Mouse (Mus musculus): Measurements from ENCODE around the gene Cldn3. TPM values are rescaled to one million over a fixed set of nuclear protein-coding genes. Genes with fewer than 3 reads are reported as not detected.

The Cldn3 gene
- polyA plus RNA-seq, 1 experiment from 2014 or later, result 27.8 TPM

DNA sequence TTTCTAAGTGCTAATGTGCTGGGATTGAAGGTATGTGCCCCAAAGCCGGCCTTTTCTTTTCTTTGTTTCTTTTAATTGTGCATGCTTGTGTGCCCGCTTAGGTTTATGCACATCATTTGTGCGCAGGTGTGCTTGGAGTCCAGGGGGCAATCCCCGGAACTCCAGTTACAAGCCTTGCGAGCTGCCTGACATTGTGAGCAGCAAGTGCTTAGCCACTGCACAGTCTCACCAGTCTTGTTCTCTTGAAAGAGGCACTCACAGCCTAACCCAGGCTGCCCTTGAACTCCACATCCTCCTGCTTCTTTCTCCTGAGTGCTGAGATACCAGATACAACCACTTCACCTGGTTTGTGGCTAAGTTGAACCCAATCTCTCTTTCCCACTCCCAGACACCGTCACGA, 12.5 kb upstream of the Cldn3 start:
- Histone ChIP-seq H3K27me3 (replicated peaks; ENCODE audit: control insufficient read depth, insufficient read depth, low read length) (no peaks in the 10 kb centered on the region), H3K36me3 (ENCODE audit: control insufficient read depth, insufficient read depth, low read length) (no peaks in the 10 kb centered on the region), H3K9me3 (ENCODE audit: control insufficient read depth, low read length) (no peaks in the 10 kb centered on the region), H3K9ac (ENCODE audit: low read depth, low read length) (no peak overlapping the region), H3K27ac (replicated peaks; ENCODE audit: low read depth, low read length) (no peak overlapping the region), H3K4me3 (ENCODE audit: low read depth, low read length) (no peak overlapping the region), H3K4me1 (ENCODE audit: control insufficient read depth, insufficient read depth, low read length) (no peaks in the 10 kb centered on the region), H3K4me2 (ENCODE audit: low read depth, low read length) (no peak overlapping the region)
- ATAC-seq (ENCODE audit: low read depth) (no peak), DNase-seq (ENCODE audit: low spot score) (no peak)
- WGBS, result 86% methylated on average over 7 of the region's 7 CpGs

DNA sequence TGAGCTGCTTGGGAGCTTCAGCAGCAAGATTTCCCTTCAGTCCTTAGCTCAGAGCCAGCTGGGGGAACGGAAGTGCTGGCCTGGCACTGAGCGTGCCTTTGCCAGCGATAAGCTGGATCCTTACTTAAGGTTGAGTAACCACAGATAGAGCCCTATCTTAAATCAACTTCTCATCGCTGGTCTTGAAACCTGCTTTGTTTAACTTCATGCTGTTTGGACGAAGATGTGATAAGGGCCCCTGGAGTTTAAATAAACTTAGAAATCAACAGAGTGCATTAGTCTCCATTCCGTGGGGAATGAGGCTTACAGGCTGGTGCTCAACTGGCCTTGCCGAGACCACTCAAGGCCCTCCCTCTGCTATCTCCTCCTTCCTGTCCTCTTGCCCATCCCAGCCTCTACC, 11.7 kb upstream of the Cldn3 start:
- DNase-seq (ENCODE audit: low spot score) (no peak), ATAC-seq (ENCODE audit: low read depth) (no peak)
- WGBS, result 68% methylated on average over 7 of the region's 7 CpGs
- Histone ChIP-seq H3K4me2 (ENCODE audit: low read depth, low read length) (no peak overlapping the region), H3K27me3 (replicated peaks; ENCODE audit: control insufficient read depth, insufficient read depth, low read length) (no peaks in the 10 kb centered on the region), H3K4me1 (ENCODE audit: control insufficient read depth, insufficient read depth, low read length) (no peaks in the 10 kb centered on the region), H3K27ac (replicated peaks; ENCODE audit: low read depth, low read length) (no peak overlapping the region), H3K4me3 (ENCODE audit: low read depth, low read length) (no peak overlapping the region), H3K36me3 (ENCODE audit: control insufficient read depth, insufficient read depth, low read length) (no peaks in the 10 kb centered on the region), H3K9me3 (ENCODE audit: control insufficient read depth, low read length) (no peaks in the 10 kb centered on the region), H3K9ac (ENCODE audit: low read depth, low read length) (no peak overlapping the region)

DNA sequence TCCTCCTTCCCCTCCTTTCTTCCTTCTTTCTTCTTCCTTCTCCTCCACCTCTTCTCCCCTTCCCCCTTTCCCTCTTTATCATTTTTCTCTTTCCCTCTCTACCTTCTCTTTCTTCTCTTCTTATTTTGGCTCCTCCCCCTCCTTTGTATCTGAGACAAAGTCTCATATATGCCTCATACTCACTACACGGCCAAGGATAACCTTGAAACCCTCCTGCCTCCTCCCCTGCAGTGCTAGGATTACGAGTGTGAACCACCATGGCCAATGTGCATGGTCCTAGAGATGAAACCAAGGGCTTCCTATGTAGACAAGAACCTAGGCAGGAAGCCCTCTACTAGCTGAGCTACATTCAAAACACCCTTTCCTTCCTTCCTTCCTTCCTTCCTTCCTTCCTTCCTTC, 11.1 kb upstream of the Cldn3 start:
- Histone ChIP-seq H3K4me2 (ENCODE audit: low read depth, low read length) (no peak overlapping the region), H3K9me3 (ENCODE audit: control insufficient read depth, low read length) (no peaks in the 10 kb centered on the region), H3K27ac (replicated peaks; ENCODE audit: low read depth, low read length) (no peak overlapping the region), H3K9ac (ENCODE audit: low read depth, low read length) (no peak overlapping the region), H3K4me3 (ENCODE audit: low read depth, low read length) (no peak overlapping the region), H3K4me1 (ENCODE audit: control insufficient read depth, insufficient read depth, low read length) (no peaks in the 10 kb centered on the region), H3K27me3 (replicated peaks; ENCODE audit: control insufficient read depth, insufficient read depth, low read length) (no peaks in the 10 kb centered on the region), H3K36me3 (ENCODE audit: control insufficient read depth, insufficient read depth, low read length) (no peaks in the 10 kb centered on the region)
- no peak for ATAC-seq (ENCODE audit: low read depth)
- DNase-seq (ENCODE audit: low spot score), result no peak
- 59% methylated on average over 2 of the region's 2 CpGs for WGBS

DNA sequence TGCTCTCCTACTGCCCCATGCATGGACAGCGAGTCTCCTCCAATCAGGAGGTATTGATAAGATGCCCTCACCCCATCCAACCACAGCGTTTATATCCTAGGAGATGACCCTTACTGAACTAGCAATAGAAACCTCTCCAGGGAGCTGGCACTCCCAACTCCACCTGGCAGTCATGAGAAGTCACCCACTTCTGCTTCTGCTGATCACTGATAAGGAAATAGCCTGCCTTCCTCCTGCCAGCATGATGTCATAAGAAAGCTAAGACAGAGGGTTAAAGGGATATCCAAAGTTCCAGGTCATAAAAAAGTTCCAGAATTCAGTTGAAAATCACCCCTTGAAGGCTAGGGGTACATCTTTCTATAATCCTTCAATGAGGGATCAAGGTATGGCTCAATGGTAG, 9.8 kb upstream of the Cldn3 start:
- no peak overlapping the region for H3K9ac ChIP-seq (ENCODE audit: low read depth, low read length)
- H3K36me3 ChIP-seq (ENCODE audit: control insufficient read depth, insufficient read depth, low read length), result no peaks in the 10 kb centered on the region
- H3K4me2 ChIP-seq (ENCODE audit: low read depth, low read length), result no peak overlapping the region
- no peak overlapping the region for H3K4me3 ChIP-seq (ENCODE audit: low read depth, low read length)
- 84% methylated on average over 2 of the region's 2 CpGs for WGBS
- no peak for ATAC-seq (ENCODE audit: low read depth)
- no peaks in the 10 kb centered on the region for H3K4me1 ChIP-seq (ENCODE audit: control insufficient read depth, insufficient read depth, low read length)
- DNase-seq (ENCODE audit: low spot score), result no peak
- no peaks in the 10 kb centered on the region for H3K27me3 ChIP-seq (replicated peaks; ENCODE audit: control insufficient read depth, insufficient read depth, low read length)
- no peak overlapping the region for H3K27ac ChIP-seq (replicated peaks; ENCODE audit: low read depth, low read length)
- H3K9me3 ChIP-seq (ENCODE audit: control insufficient read depth, low read length), result no peaks in the 10 kb centered on the region

DNA sequence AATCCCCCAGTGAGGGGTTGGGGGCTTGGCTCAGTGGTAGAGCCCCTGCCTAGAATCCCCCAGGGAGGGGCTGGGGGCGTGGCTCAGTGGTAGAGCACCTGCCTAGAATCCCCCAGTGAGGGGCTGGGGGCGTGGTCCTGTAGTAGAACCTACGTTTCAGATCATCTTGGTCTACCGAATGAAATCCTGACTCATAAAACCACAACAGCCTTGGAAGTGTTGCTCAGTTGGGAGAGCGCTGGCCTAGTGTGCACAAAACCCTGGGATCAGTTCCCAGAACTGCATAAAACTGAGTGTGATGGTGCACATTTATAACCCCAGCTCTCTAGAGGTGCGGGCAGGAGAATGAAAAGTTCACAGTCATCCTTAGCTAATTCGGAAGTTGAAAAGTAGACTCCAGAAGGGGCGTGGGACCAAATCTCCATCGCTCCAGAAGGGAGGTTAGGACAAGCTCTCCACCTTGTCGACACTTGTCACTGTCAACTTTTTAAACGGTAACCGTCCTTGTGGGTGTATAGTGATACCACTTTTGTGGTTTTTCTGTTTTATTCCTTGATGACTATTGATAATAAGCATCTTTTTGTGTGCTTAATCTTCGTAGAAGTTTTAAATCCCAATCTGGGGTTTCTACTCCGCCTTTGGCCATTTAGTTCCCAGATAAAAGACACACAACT, 9.3 kb upstream of the Cldn3 start:
- H3K4me3 ChIP-seq (ENCODE audit: low read depth, low read length), result no peak overlapping the region
- no peaks in the 10 kb centered on the region for H3K9me3 ChIP-seq (ENCODE audit: control insufficient read depth, low read length)
- H3K27ac ChIP-seq (replicated peaks; ENCODE audit: low read depth, low read length), result no peak overlapping the region
- WGBS, result 84% methylated on average over 14 of the region's 14 CpGs
- H3K4me2 ChIP-seq (ENCODE audit: low read depth, low read length), result no peak overlapping the region
- no peak overlapping the region for H3K9ac ChIP-seq (ENCODE audit: low read depth, low read length)
- no peak for ATAC-seq (ENCODE audit: low read depth)
- no peaks in the 10 kb centered on the region for H3K27me3 ChIP-seq (replicated peaks; ENCODE audit: control insufficient read depth, insufficient read depth, low read length)
- no peaks in the 10 kb centered on the region for H3K36me3 ChIP-seq (ENCODE audit: control insufficient read depth, insufficient read depth, low read length)
- no peaks in the 10 kb centered on the region for H3K4me1 ChIP-seq (ENCODE audit: control insufficient read depth, insufficient read depth, low read length)
- DNase-seq (ENCODE audit: low spot score), result no peak

DNA sequence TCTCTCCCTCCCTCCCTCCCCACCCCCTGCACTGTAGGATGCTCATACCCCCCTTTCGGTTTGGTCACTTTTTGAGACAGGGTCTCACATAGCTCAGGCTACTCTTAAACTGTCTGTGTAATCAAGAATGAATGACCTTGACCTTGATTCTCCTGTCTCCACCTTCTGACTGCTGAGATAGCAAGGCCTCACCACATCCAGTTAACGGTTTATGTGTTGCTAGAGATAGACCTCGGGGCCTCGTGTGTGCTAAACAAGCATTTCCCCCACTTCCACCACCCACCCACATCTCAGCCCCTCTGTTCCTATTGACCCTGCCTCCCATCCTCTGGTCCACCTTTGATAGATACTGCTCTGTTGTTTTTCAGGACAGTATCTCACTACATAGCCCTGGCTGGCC, 8.2 kb upstream of the Cldn3 start:
- Histone ChIP-seq H3K4me3 (ENCODE audit: low read depth, low read length) (no peak overlapping the region), H3K36me3 (ENCODE audit: control insufficient read depth, insufficient read depth, low read length) (no peaks in the 10 kb centered on the region), H3K27ac (replicated peaks; ENCODE audit: low read depth, low read length) (no peak overlapping the region), H3K27me3 (replicated peaks; ENCODE audit: control insufficient read depth, insufficient read depth, low read length) (no peaks in the 10 kb centered on the region), H3K4me1 (ENCODE audit: control insufficient read depth, insufficient read depth, low read length) (no peaks in the 10 kb centered on the region), H3K4me2 (ENCODE audit: low read depth, low read length) (no peak overlapping the region), H3K9ac (ENCODE audit: low read depth, low read length) (no peak overlapping the region), H3K9me3 (ENCODE audit: control insufficient read depth, low read length) (no peaks in the 10 kb centered on the region)
- ATAC-seq (ENCODE audit: low read depth) (no peak), DNase-seq (ENCODE audit: low spot score) (no peak)
- 81% methylated on average over 4 of the region's 4 CpGs for WGBS

DNA sequence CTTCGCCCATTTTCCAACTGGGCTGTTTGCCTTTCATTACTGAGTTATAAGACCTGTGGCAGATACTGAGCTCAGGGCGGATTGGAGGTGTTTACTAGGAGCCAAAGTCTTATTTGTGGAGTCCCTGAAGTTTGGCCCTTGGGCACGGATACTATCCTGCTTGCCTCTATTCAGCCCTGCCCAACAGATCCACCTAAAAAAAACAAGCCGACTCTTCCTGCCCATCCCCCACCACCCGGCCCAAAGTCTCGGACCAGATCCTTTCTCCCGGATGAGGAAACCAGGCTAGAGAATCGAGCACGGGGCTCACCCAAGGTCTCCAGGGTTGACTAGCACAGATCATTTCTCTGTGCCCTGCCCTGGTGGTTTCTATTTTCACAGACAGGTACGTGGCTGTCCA, 4.9 kb upstream of the Cldn3 start:
- WGBS, result 59% methylated on average over 10 of the region's 10 CpGs
- H3K27ac ChIP-seq (replicated peaks; ENCODE audit: low read depth, low read length), result no peak overlapping the region
- no peak overlapping the region for H3K4me3 ChIP-seq (ENCODE audit: low read depth, low read length)
- peaks cover 28% of the 10 kb centered on the region for H3K27me3 ChIP-seq (replicated peaks; ENCODE audit: control insufficient read depth, insufficient read depth, low read length)
- H3K9me3 ChIP-seq (ENCODE audit: control insufficient read depth, low read length), result no peaks in the 10 kb centered on the region
- DNase-seq (ENCODE audit: low spot score) (no peak), ATAC-seq (ENCODE audit: low read depth) (no peak)
- H3K4me2 ChIP-seq (ENCODE audit: low read depth, low read length), result no peak overlapping the region
- no peaks in the 10 kb centered on the region for H3K36me3 ChIP-seq (ENCODE audit: control insufficient read depth, insufficient read depth, low read length)
- no peak overlapping the region for H3K9ac ChIP-seq (ENCODE audit: low read depth, low read length)
- no peaks in the 10 kb centered on the region for H3K4me1 ChIP-seq (ENCODE audit: control insufficient read depth, insufficient read depth, low read length)

DNA sequence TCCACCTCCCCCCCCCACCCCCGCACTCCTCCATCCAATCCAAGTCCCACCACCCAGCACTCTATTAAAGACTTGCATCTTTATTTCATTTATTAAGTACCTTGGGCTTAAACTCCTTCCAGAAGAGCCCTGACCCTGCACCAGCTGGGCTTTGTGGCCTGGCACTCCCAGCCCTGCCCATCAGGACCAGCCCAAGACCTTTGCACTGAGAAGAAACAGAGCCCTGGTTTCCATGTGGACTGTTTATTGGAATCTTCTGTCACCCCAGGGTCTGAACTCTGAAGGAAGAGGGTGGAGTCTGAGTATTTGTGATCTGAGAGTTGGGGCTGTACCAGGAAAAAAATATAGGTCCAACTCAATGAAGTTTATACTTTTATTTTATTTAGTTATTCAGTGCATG, 2.9 kb upstream of the Cldn3 start:
- H3K9me3 ChIP-seq (ENCODE audit: control insufficient read depth, low read length), result no peaks in the 10 kb centered on the region

DNA sequence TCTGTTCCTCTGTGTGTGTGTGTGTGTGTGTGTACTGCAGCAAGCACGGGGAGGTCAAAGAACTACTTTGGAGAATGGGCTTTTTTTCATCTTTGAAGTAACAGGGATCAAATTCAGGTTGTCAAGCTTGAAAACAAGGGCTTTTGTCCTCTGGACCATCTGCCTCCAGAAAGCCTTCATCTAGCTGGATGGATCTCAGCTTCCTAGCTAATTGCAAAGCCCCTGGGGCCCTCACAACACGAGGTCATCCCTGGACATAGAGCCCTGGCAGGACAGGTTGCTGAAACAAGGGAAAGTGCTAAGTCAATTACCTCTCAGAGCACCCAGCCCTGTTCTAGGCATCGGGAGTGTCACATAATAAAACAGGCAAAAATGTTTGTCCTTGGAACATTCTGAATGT, 2.2 kb upstream of the Cldn3 start:
- WGBS, result 7% methylated on average over 3 of the region's 3 CpGs
- no peak overlapping the region for H3K27ac ChIP-seq (replicated peaks; ENCODE audit: low read depth, low read length)
- no peaks in the 10 kb centered on the region for H3K9me3 ChIP-seq (ENCODE audit: control insufficient read depth, low read length)
- DNase-seq (ENCODE audit: low spot score) (no peak), ATAC-seq (ENCODE audit: low read depth) (no peak)
- no peak overlapping the region for H3K9ac ChIP-seq (ENCODE audit: low read depth, low read length)
- peaks cover 53% of the 10 kb centered on the region for H3K27me3 ChIP-seq (replicated peaks; ENCODE audit: control insufficient read depth, insufficient read depth, low read length)
- no peak overlapping the region for H3K4me3 ChIP-seq (ENCODE audit: low read depth, low read length)
- H3K4me2 ChIP-seq (ENCODE audit: low read depth, low read length), result no peak overlapping the region
- H3K4me1 ChIP-seq (ENCODE audit: control insufficient read depth, insufficient read depth, low read length), result 0 out of 2 replicates have a peak, but pooled peaks cover 2% of the 10 kb centered on the region
- H3K36me3 ChIP-seq (ENCODE audit: control insufficient read depth, insufficient read depth, low read length), result no peaks in the 10 kb centered on the region

More for the DNA sequence above, 2.9 kb upstream of the Cldn3 start:
- Histone ChIP-seq H3K9ac (ENCODE audit: low read depth, low read length) (no peak overlapping the region), H3K36me3 (ENCODE audit: control insufficient read depth, insufficient read depth, low read length) (no peaks in the 10 kb centered on the region), H3K4me3 (ENCODE audit: low read depth, low read length) (no peak overlapping the region), H3K4me1 (ENCODE audit: control insufficient read depth, insufficient read depth, low read length) (0 out of 2 replicates have a peak, but pooled peaks cover 2% of the 10 kb centered on the region), H3K4me2 (ENCODE audit: low read depth, low read length) (no peak overlapping the region), H3K27ac (replicated peaks; ENCODE audit: low read depth, low read length) (no peak overlapping the region), H3K27me3 (replicated peaks; ENCODE audit: control insufficient read depth, insufficient read depth, low read length) (peaks cover 48% of the 10 kb centered on the region)
- 68% methylated on average over 1 of the region's 1 CpGs for WGBS
- ATAC-seq (ENCODE audit: low read depth), result no peak
- no peak for DNase-seq (ENCODE audit: low spot score)

Data from embryonic facial prominence, embryonic 14.5 days (tissue).